Mouse (Mus musculus) left cerebral cortex, adult 11 months (tissue): ENCODE results near the gene Bckdhb.
"Not testable (repeated sequence)": the region's sequence is repeated elsewhere in the genome, so short reads cannot be mapped to it uniquely, and the experiment has no call there.

Experiments
- DNase-seq: peaks from one replicate; pipeline ENCODE4 v3.0.0; 2022; ENCODE audit warnings: low spot score

The Bckdhb gene

GRCm38 (mm10) chr9:83924878-83925687, at the start of gene Bckdhb:
Bckdhb (plus strand) TSS chr9:83925145.
- peak; percentile 97 for DNase-seq

- no peak for DNase-seq
Observed at GRCm38 (mm10) chr9:83882191-83882590, 42.8 kb upstream of the Bckdhb start.

DNA sequence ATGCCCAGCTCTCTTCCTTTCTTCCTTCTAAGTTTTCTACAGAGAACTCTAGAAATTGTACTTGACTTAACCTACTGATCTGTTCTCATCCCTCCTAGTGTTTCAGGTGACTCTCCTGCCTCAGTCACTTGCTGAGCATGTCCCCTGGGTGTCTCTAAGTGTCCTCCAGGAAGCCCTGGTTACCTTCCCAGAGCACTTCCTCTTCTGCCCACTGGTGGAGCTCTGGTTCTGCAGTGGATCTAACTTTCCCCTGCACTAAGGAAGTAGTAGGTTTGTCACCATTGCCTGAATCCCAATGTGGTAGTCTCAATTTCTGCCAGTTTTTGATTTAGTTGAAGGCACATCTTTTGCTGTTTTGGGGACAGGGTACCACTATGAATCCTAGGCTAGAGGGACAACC, 38.8 kb upstream of the Bckdhb start:
- DNase-seq, result no peak

GRCm38 (mm10) chr9:83888214-83888613, 36.7 kb upstream of the Bckdhb start:
- no peak for DNase-seq

- DNase-seq, result no peak
Observed at GRCm38 (mm10) chr9:83893073-83893472, 31.9 kb upstream of the Bckdhb start.

- no peak for DNase-seq
Observed at GRCm38 (mm10) chr9:83893767-83894330, 31.1 kb upstream of the Bckdhb start.

GRCm38 (mm10) chr9:83902086-83902485, 22.9 kb upstream of the Bckdhb start:
- no peak for DNase-seq

GRCm38 (mm10) chr9:83905820-83906219, 19.1 kb upstream of the Bckdhb start:
- DNase-seq, result no peak

- no peak for DNase-seq
Observed at GRCm38 (mm10) chr9:83907017-83907416, 17.9 kb upstream of the Bckdhb start.

DNA sequence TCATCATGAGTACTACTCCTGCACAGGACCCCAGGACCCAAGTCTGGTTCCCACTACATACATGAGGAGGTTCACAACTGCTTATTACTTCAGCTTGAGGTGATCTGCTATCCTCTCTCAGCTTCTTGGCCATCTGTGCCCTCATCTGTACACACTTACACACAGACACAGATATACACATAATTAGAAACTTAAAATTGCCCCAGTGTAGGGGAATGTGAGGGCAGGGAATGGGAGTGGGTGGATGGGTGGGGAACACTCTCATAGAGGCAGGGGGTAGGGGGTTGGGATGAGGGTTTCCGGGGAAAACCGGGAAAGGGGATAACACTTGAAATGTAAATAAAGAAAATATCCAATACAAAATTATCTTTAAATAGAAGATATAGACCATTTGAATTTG, 15.1 kb upstream of the Bckdhb start:
- DNase-seq, result no peak

- no peak for DNase-seq
Observed at GRCm38 (mm10) chr9:83910926-83911325, 14.0 kb upstream of the Bckdhb start.

DNA sequence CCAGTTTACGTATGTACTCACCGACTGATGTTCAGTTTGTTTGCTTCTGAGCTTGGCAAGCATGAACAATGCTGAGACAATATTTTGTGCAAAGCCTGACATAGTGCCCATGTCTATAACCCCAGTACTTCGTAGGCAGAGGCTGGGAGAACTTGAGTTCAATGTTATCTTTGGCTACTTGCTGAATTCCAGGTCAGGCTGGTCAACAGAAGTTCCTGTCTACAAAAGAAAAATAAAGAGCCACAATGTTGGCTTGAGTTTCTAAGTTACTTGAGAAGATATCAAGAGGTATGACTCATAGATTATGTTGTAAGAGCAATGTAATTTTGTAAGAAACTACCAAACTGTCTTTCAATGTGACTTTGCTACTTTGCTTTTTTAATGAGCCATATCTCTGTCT, 2.9 kb upstream of the Bckdhb start:
- DNase-seq, result no peak

- DNase-seq, result no peak
Observed at GRCm38 (mm10) chr9:83924356-83924755, 589 bp upstream of the Bckdhb start.

DNA sequence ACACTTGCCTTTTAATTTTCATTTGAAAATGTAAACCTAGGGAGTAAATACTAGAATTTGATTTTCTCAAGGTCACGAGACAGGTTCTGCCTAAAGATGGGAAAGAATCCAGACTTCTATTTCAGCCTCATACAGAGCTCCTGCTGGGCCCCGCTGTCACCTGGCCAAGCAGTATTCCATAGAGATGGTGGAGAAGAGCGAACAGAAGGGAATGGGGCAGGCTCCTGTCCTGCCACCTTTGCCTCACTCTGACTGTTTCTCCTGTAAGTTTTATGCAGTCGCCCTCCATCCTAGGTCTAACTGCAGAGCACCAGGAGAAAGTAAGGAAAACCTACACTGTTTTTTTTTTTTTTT, 720 bp downstream of the Bckdhb start:
- no peak for DNase-seq

- no peak for DNase-seq
Observed at GRCm38 (mm10) chr9:83926302-83926701, 1.4 kb downstream of the Bckdhb start.

GRCm38 (mm10) chr9:83939501-83939900, 14.6 kb downstream of the Bckdhb start:
- DNase-seq, result not testable (repeated sequence)

DNA sequence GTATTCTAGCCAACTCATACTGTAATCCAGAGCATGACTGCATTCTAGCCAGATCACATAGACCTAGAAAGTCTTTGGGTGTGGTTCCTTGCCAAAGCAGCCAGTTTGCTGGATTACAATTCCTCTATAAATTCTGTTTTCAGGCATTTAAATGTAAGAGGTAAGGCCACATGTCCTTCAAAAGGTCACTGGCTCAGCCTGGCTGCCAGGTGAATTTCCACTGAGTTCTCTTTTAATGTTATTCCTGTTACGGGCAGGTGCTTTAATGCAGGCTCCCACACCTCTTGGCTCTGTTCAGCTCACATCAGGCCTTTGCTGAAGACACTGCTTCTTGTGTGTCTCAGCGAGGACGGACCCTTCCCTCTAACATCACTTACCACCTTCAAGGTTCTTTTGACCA, 15.1 kb downstream of the Bckdhb start:
- DNase-seq, result no peak

GRCm38 (mm10) chr9:83940537-83941363, 15.8 kb downstream of the Bckdhb start:
- DNase-seq, result no peak

DNA sequence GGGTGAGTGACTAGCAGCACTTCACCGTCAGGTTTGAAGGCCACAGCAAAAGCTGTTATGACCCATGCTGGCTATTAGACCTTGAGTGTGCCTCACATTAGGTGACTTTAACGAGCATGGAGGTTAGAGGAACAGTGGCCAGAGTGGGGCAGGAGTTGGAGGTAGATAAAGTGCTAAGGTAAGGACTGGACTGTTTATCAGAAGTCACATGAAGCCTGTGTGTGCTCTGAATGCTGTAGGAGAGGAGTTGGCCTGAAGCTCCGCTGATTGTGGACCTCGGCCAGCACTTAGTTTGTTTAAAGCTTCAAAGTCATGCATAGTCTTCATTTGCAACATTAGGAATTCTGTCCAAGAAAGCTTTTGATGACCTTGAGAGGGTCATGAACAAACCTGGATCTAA, 26.4 kb downstream of the Bckdhb start:
- no peak for DNase-seq

DNA sequence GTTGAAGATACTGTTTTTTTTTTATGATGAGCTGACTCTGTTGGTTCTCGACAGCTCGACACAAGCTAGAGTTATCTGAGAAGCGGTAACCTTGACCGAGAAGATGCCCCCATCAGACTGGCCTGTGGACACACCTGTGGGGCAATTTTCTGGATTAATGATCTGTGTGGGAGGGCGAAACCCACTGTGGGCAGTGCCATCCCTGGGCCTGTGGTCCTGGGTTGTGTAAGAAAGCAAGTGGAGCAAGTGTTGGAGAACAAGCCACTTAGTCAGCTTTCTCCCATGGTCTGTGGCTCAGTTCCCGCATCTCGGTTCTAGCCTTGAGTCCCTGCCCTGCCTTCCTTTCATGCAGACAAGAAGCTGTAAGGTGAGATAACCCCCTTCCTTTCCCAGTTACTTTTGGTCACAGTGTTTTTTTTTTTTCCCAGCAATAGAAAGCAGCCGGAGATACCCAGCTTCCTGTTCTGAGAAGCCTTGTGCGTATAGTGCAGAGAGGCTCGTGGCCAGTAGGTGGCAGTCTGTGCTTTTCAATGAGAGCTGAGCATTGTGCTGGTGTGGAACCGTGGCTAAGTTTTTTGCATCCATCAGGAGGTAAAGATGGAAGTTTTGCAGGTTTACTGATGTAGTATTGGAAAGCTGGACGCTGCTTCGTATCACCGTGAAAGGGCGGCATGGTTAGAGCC, 31.8 kb downstream of the Bckdhb start:
- peak; percentile 79 for DNase-seq

DNA sequence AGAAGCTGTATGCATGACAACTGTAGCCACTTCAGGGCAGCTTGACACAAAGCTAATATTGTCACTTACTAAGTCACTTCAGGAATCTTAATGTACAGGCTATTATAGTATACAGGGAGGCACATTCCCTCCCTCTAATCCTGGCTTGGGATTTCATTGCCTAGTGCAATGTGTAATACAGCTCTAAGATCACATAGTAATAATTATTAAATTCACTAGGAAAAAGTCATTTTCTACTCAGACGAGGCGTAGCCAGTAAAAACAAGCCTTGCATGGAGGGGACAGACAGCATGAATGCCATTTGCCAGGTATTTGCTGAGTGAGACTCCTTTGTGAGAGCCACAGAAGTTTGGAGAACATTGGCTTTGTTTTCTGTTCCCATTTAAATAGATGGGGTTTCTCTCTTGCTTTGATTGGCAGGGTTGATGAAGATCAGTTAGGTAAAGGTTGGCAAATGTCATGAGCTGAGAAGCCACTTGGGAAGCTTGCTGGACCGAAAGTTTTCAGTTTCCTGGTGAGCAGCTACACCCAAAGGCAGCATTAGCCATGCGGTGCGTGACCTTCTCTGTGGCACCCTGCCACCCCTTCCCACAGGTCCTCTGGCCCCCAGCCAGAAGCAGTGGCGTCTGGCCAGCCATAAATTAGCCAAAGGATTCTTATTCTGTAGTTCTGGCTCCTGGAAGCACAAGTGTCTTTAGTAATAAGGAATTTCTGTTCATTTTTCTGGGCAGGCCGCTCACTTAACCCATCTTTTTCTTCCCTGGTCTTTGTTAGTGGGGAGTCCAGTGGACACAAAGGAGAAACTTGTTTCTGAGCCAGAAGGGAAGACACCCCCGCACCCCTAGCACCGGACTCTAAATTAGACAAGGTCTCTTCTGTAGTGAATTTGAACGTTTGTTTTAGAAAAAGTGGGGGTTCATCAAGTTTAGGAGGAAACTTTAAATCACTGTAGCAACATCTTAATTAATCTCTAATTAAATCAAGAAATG, 37.4 kb downstream of the Bckdhb start:
- DNase-seq, result peak; percentile 42
